Mouse (Mus musculus): Measurements from ENCODE around the gene Pth. TPM values are rescaled to one million over a fixed set of nuclear protein-coding genes. Genes with fewer than 3 reads are reported as not detected.

Gene Pth
- total and polyA plus RNA-seq, 3 experiments, result not detected

DNA sequence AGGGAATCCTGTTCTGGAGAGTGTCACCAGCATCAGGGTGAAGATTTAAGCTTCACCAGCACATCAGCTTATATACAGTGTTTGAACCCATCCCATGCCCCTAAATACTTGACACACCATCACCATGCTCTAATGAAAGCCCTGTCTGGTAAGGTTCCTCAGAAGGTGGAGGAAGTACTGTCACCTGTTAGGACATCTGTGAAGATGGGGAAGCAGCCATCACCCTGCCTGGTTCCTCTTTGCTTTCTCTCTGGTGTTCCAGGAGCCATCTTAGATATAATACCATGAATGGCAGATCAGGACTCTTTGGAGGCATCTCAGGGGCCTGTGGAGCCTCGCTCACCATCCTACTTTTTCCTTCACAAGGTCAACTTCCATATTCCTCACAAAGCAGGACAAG is 15.7 kb downstream of the Pth start:
- peaks cover 0 to 17% of the 10 kb centered on the region in 2 experiments; a peak in 2 of 4 replicates for H3K36me3 ChIP-seq (ENCODE audit: control insufficient read depth in 1 of 2, insufficient read depth in 2 of 2, low read length in 2 of 2)
- no peak overlapping the region for H3K27ac ChIP-seq (ENCODE audit: control insufficient read depth, low read depth, low read length)
- H3K9ac ChIP-seq (ENCODE audit: control insufficient read depth, low read depth, low read length, poor library complexity, severe bottlenecking), result no peak overlapping the region
- H3K79me2 ChIP-seq (ENCODE audit: control insufficient read depth, insufficient read depth, low read length, poor library complexity), result peaks cover 9% of the 10 kb centered on the region
- no peak overlapping the region for H3K4me3 ChIP-seq (ENCODE audit: control insufficient read depth in 1 of 2, insufficient read depth in 1 of 2, low read depth in 2 of 2, low read length in 2 of 2)
- H3K27me3 ChIP-seq (ENCODE audit: control insufficient read depth in 1 of 2, insufficient read depth in 2 of 2, low read length in 2 of 2), result no peaks in the 10 kb centered on the region
- H3K9me3 ChIP-seq (replicated peaks; ENCODE audit: insufficient read depth, low read length), result no peaks in the 10 kb centered on the region
- TF ChIP-seq MYC (IDR thresholded peaks at IDR 0.05; ENCODE audit: low read depth, low read length) (no peak), RAD21 (IDR thresholded peaks at IDR 0.05; ENCODE audit: low read depth, low read length) (no peak), BHLHE40 (IDR thresholded peaks at IDR 0.05; ENCODE audit: borderline replicate concordance, low read depth, low read length) (no peak), NRF1 (IDR thresholded peaks at IDR 0.05; ENCODE audit: insufficient read depth, low read depth, low read length, poor library complexity, severe bottlenecking) (no peak), RCOR1 (IDR thresholded peaks at IDR 0.05; ENCODE audit: low read depth, low read length) (no peak), CTCF (IDR thresholded peaks at IDR 0.05 in 2 of 3, conservative IDR thresholded peaks at IDR 0.05 in 1 of 3; ENCODE audit: control insufficient read depth in 1 of 3, insufficient read depth in 1 of 3, low read depth in 2 of 3, low read length in 3 of 3, poor library complexity in 1 of 3, severe bottlenecking in 1 of 3) (no peak), HCFC1 (IDR thresholded peaks at IDR 0.05; ENCODE audit: low read depth, low read length) (no peak), POLR2AphosphoS2 (IDR thresholded peaks at IDR 0.05; ENCODE audit: low read length) (no peak), ZKSCAN1 (IDR thresholded peaks at IDR 0.05; ENCODE audit: low read depth, low read length) (no peak), ZNF384 (IDR thresholded peaks at IDR 0.05; ENCODE audit: low read depth, low read length) (no peak), E2F4 (IDR thresholded peaks at IDR 0.05; ENCODE audit: borderline replicate concordance, low read depth, low read length) (no peak), EP300 (IDR thresholded peaks at IDR 0.05; ENCODE audit: low read depth in 1 of 2, low read length in 2 of 2) (no peak), USF2 (IDR thresholded peaks at IDR 0.05; ENCODE audit: borderline replicate concordance in 1 of 2, insufficient read depth in 1 of 2, low read depth in 1 of 2, low read length in 2 of 2) (no peak), POLR2AphosphoS5 (IDR thresholded peaks at IDR 0.05; ENCODE audit: borderline replicate concordance, low read depth, low read length) (no peak), UBTF (IDR thresholded peaks at IDR 0.05; ENCODE audit: borderline replicate concordance, insufficient read depth, low read depth, low read length) (no peak), KAT2A (conservative IDR thresholded peaks at IDR 0.05; ENCODE audit: low read depth, low read length) (no peak), GABPA (IDR thresholded peaks at IDR 0.05; ENCODE audit: low read depth, low read length) (no peak), TCF12 (IDR thresholded peaks at IDR 0.05; ENCODE audit: low read depth, low read length) (no peak), NELFE (IDR thresholded peaks at IDR 0.05; ENCODE audit: low read depth, low read length) (no peak), SMC3 (IDR thresholded peaks at IDR 0.05; ENCODE audit: low read depth, low read length) (no peak)
- H3K4me1 ChIP-seq (ENCODE audit: control insufficient read depth in 1 of 2, insufficient read depth in 2 of 2, low read length in 2 of 2), result peaks cover 6% of the 10 kb centered on the region in 2 experiments
- DNase-seq (ENCODE audit: low read depth, low spot score), result peak; percentile 36

Measured in MEL (cell line).